Mouse (Mus musculus) small intestine, adult 2 months (tissue): Measurements from ENCODE around the gene Cdh23. TPM values are rescaled to one million over a fixed set of nuclear protein-coding genes. Genes with fewer than 3 reads are reported as not detected.

Experiments
- H3K27ac ChIP-seq: fragments of 200-500 bp; 2 replicates; pipeline ENCODE4 v1.5.1; 2012; ENCODE audit warnings: low read depth, low read length, control low read depth, inconsistent platforms; ENCODE audit not compliant: insufficient read depth
- H3K27me3 ChIP-seq: fragments of 200-500 bp; 2 replicates; pipeline ENCODE4 v1.6.1; 2012; ENCODE audit warnings: mild to moderate bottlenecking, moderate library complexity, low read length, inconsistent platforms; ENCODE audit not compliant: control insufficient read depth, insufficient read depth
- H3K36me3 ChIP-seq: fragments of 200-500 bp; 2 replicates; pipeline ENCODE4 v1.6.1; 2012; ENCODE audit warnings: mild to moderate bottlenecking, low read length, control low read depth, inconsistent platforms; ENCODE audit not compliant: control insufficient read depth, insufficient read depth
- H3K4me1 ChIP-seq: fragments of 200-500 bp; 2 replicates; pipeline ENCODE4 v1.6.1; 2012; ENCODE audit warnings: low read length, inconsistent platforms, mixed read lengths; ENCODE audit not compliant: control insufficient read depth, insufficient read depth, insufficient read length
- H3K4me3 ChIP-seq: fragments of 200-500 bp; 2 replicates; pipeline ENCODE4 v1.5.1; 2012; ENCODE audit warnings: low read depth, mild to moderate bottlenecking, control low read depth, inconsistent platforms, low read length, moderate library complexity
- CTCF ChIP-seq: fragments of 200-500 bp; IDR thresholded peaks from 2 replicates; pipeline ENCODE4 v1.5.1; 2012; ENCODE audit warnings: low read depth, mild to moderate bottlenecking, control low read depth, inconsistent platforms, low read length, moderate library complexity, mixed read lengths; ENCODE audit not compliant: insufficient replicate concordance, insufficient read length; ENCODE audit errors: extremely low read depth
- POLR2A ChIP-seq: fragments of 200-500 bp; IDR thresholded peaks from 2 replicates; pipeline ENCODE4 v1.6.1; 2012; ENCODE audit warnings: low read depth, mild to moderate bottlenecking, control low read depth, inconsistent platforms, low read length, moderate library complexity
- WGBS: fragments of 180-500 bp; shearing (Covaris S2); methylation state at CpG from one replicate; pipeline ENCODE4 v1.1.7; 2018; 5-methylcytosine and 5-hydroxymethylcytosine counted together
- polyA plus RNA-seq: library from polyadenylated mRNA; depleted of rRNA; stranded (reverse); fragments of >200 nt; gene quantifications from 2 replicates; pipeline ENCODE4 v1.2.3, GENCODE M21; 2012; rRNA removed

The Cdh23 gene
- polyA plus RNA-seq, 1 experiment: 0.35 TPM

GRCm38 (mm10) chr10:60256088-60256487, 440.2 kb downstream of the Cdh23 start:
- peaks cover 6% of the 10 kb centered on the region for H3K4me1 ChIP-seq
- peak overlapping the region; percentile 74 for H3K27ac ChIP-seq
- WGBS: 28% methylated on average over 6 of the region's 6 CpGs
- no peaks in the 10 kb centered on the region for H3K27me3 ChIP-seq
- no peak for TF ChIP-seq CTCF
- TF ChIP-seq POLR2A: no peak
- no peak overlapping the region for H3K4me3 ChIP-seq
- no peaks in the 10 kb centered on the region for H3K36me3 ChIP-seq

Other genes starting within 250 kb of the Cdh23 start
- 3.8 and 5.0 TPM in 2 replicates for gene Slc29a3, start 56.3 kb upstream of the Cdh23 start, polyA plus RNA-seq
- 24.6 and 71.6 TPM in 2 replicates for gene Unc5b, start 135.1 kb upstream of the Cdh23 start, polyA plus RNA-seq